Mouse (Mus musculus): ENCODE data around the gene Rusc1. TPM values are rescaled to one million over a fixed set of nuclear protein-coding genes. Genes with fewer than 3 reads are reported as not detected.
A peak's percentile ranks its signal among the peaks of the same experiment; 100 is the strongest.

Rusc1 gene
- total and polyA plus RNA-seq, 2 experiments from 2014 or later, result 103 to 187 TPM

DNA sequence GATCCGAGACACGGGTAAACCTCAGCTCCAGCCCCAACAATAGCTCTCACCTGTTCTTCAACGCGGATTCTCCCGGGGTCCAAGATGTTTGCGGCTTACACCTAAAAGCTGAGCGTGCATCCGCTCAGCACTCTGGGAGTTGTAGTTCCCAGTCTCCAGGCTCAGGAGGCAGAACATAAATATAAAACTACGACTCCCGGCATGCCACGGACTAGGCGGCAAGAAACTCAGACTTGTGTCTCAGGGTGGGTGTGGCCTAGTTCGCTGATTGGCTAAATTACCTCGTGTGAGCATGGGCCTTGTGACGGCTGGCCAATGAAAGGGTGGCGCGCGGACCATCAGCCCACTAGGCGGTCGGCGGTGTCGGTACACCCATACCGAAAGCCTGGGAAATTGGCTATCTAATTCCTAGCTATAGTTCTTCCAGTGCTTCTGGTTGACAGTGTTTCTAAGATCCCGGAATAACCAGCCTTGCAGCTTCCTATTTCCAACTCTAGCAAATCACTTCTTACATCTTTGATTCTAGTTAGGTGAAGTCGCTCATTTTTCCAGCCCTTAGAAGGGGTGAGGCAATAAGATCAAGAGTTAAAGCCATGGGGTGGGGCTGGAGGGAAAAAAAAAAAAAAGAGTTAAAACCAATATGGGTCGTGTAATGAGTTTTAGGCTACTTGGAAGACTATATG, 8.8 kb upstream of the Rusc1 start, which contains the start of gene Fdps:
Gene Fdps, minus strand, starts transcription at position 148 of the 683 bp plus-strand sequence.
- peaks cover 11% of the 10 kb centered on the region; the same call in 1 of the 2 replicates for H3K4me1 ChIP-seq (ENCODE audit: insufficient read depth, low read length)
- WGBS, result under 1% methylated on average over 26 of the region's 26 CpGs

DNA sequence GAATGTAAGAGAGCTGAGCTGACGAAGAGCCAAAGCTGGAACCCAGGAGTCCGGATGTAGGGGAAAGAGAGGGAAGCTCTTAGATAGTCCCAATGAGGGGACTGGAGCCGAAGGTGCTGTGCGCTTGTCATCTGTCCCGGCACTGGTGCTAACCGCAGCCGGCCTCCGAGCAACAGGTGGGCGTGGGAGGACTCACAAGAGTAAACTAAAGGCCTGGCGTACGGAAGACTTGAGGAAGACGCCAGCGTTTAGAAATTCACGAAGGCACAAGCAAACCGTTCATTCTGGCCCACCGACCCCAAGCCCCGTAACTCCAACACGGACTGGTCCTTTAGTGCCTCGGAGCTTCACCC, 8.3 kb upstream of the Rusc1 start:
- peak overlapping the region; percentile 52 for H3K9ac ChIP-seq (replicated peaks; ENCODE audit: low read length, poor library complexity, severe bottlenecking)
- no peaks in the 10 kb centered on the region for H3K27me3 ChIP-seq (ENCODE audit: insufficient read depth, low read length)
- ATAC-seq (ENCODE audit: low FRiP score) (peak; percentile 14; the same call in 1 of the 2 replicates), DNase-seq (ENCODE audit: low spot score) (peak; percentile 45)
- peak overlapping the region; percentile 60 for H3K4me3 ChIP-seq (ENCODE audit: low read depth, low read length)
- H3K9me3 ChIP-seq (ENCODE audit: low read length), result no peaks in the 10 kb centered on the region
- H3K27ac ChIP-seq (ENCODE audit: low read depth, low read length), result peak overlapping the region; percentile 57; the same call in 1 of the 2 replicates
- peak overlapping the region; percentile 88 for H3K4me2 ChIP-seq (ENCODE audit: low read depth, low read length, poor library complexity, severe bottlenecking)
- H3K4me1 ChIP-seq (ENCODE audit: insufficient read depth, low read length), result peaks cover 11% of the 10 kb centered on the region; the same call in 1 of the 2 replicates
- WGBS, result 0% methylated on average over 19 of the region's 19 CpGs
- no peak for TF ChIP-seq CTCF (IDR thresholded peaks at IDR 0.05)
- peaks cover 17% of the 10 kb centered on the region for H3K36me3 ChIP-seq (ENCODE audit: insufficient read depth, low read length)

More for the DNA sequence above, 8.8 kb upstream of the Rusc1 start, which contains the start of gene Fdps:
- Histone ChIP-seq H3K36me3 (ENCODE audit: insufficient read depth, low read length) (peaks cover 12% of the 10 kb centered on the region), H3K4me2 (ENCODE audit: low read depth, low read length, poor library complexity, severe bottlenecking) (peak within 1 kb of the TSS; percentile 88), H3K4me3 (ENCODE audit: low read depth, low read length) (peak within 1 kb of the TSS; percentile 60), H3K27ac (ENCODE audit: low read depth, low read length) (peak within 1 kb of the TSS; percentile 57), H3K9ac (replicated peaks; ENCODE audit: low read length, poor library complexity, severe bottlenecking) (peak within 1 kb of the TSS; percentile 52), H3K9me3 (ENCODE audit: low read length) (no peaks in the 10 kb centered on the region), H3K27me3 (ENCODE audit: insufficient read depth, low read length) (no peaks in the 10 kb centered on the region)
- TF ChIP-seq CTCF (IDR thresholded peaks at IDR 0.05), result peak; percentile 55
- DNase-seq (ENCODE audit: low spot score), result peak; percentile 100
- peak; percentile 99 for ATAC-seq (ENCODE audit: low FRiP score)

DNA sequence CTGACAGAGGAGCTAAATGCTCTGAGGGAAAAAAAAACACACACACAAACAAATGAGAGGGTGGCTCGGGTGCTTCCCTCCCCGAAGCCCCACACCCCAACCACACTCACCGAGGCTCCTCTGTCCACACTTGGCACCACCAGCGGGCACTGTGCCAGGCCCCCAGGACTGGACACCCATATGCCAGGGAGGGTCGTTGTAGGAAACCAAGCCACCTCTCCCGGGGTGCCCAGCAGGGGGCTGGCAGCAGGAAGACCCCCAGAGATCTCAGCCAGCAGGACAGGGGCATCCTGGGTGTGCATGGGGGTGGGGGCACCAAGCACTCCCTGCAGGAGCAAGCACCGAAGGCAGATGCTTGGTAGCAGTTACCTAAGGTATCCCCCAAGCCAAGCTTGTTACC, 7.7 kb upstream of the Rusc1 start, which contains the start of gene Gm43738:
Gene Gm43738, minus strand, starts transcription at position 289 of the 400 bp plus-strand sequence.
- ATAC-seq (ENCODE audit: low FRiP score), result no peak
- WGBS, result 36% methylated on average over 7 of the region's 7 CpGs

DNA sequence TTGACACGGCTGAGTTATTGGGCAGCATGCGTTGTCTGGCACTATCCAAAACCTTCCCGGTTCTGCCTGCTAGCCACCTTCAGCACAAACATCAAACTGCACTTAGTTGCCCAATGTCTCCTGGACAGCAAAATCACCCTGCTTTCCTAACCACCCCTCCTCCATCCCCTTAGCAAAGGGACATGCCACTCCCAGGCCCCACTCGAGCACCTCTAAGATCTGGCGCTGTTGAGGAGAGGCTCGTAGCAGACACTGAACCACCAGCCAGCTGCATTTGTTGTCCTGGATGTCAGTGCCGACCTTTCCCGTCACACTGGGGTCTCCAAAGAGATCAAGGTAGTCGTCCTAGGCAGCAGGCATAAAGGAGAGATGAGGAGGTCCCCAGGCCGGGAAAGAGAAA, 910 bp upstream of the Rusc1 start:
- Histone ChIP-seq H3K27me3 (ENCODE audit: insufficient read depth, low read length) (no peaks in the 10 kb centered on the region), H3K4me2 (ENCODE audit: low read depth, low read length, poor library complexity, severe bottlenecking) (no peak overlapping the region), H3K27ac (ENCODE audit: low read depth, low read length) (no peak overlapping the region), H3K36me3 (ENCODE audit: insufficient read depth, low read length) (peaks cover 40% of the 10 kb centered on the region), H3K9me3 (ENCODE audit: low read length) (no peaks in the 10 kb centered on the region), H3K4me3 (ENCODE audit: low read depth, low read length) (no peak overlapping the region), H3K9ac (replicated peaks; ENCODE audit: low read length, poor library complexity, severe bottlenecking) (no peak overlapping the region), H3K4me1 (ENCODE audit: insufficient read depth, low read length) (peaks cover 9% of the 10 kb centered on the region; the same call in 1 of the 2 replicates)
- ATAC-seq (ENCODE audit: low FRiP score) (no peak), DNase-seq (ENCODE audit: low spot score) (no peak)
- 82% methylated on average over 10 of the region's 10 CpGs for WGBS
- no peak for TF ChIP-seq CTCF (IDR thresholded peaks at IDR 0.05)

More for the DNA sequence above, 7.7 kb upstream of the Rusc1 start, which contains the start of gene Gm43738:
- TF ChIP-seq CTCF (IDR thresholded peaks at IDR 0.05), result peak; percentile 27; the same call in 1 of the 2 replicates
- Histone ChIP-seq H3K9me3 (ENCODE audit: low read length) (no peaks in the 10 kb centered on the region), H3K4me2 (ENCODE audit: low read depth, low read length, poor library complexity, severe bottlenecking) (peak within 1 kb of the TSS; percentile 88), H3K4me3 (ENCODE audit: low read depth, low read length) (peak within 1 kb of the TSS; percentile 60), H3K4me1 (ENCODE audit: insufficient read depth, low read length) (peaks cover 11% of the 10 kb centered on the region; the same call in 1 of the 2 replicates), H3K36me3 (ENCODE audit: insufficient read depth, low read length) (peaks cover 23% of the 10 kb centered on the region), H3K9ac (replicated peaks; ENCODE audit: low read length, poor library complexity, severe bottlenecking) (peak within 1 kb of the TSS; percentile 52), H3K27ac (ENCODE audit: low read depth, low read length) (peak within 1 kb of the TSS; percentile 57; the same call in 1 of the 2 replicates), H3K27me3 (ENCODE audit: insufficient read depth, low read length) (no peaks in the 10 kb centered on the region)
- peak; percentile 38 for DNase-seq (ENCODE audit: low spot score)

DNA sequence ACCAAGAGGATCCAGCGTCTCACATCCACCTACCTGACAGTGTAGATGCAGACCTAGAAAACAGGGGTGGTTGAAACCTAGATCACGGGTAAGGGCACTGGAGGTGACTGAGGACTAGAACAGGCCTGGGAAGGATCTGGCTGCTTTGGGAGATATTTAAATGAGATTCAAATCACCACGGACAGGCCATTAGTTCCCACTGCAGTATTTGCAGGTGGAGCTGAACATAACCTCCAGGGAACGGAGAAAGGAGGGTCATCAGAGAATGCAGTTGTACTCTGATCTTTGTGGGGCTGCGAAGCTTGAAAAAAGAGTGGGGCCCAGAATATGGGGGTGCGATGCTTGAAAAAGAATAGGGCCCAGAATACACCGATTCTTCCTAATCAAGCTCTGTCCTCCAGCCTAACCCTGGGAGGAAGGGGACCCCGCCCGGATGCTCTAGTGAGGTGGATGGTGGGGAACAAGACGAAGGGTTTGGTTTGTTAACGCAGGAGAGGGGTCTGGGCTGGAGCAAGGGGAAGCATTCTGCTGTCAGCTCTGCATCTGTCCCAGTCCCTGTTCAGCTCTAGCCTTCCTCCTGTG, 511 bp downstream of the Rusc1 start:
- Histone ChIP-seq H3K36me3 (ENCODE audit: insufficient read depth, low read length) (peaks cover 44% of the 10 kb centered on the region), H3K27me3 (ENCODE audit: insufficient read depth, low read length) (no peaks in the 10 kb centered on the region), H3K27ac (ENCODE audit: low read depth, low read length) (peak overlapping the region; percentile 80), H3K9me3 (ENCODE audit: low read length) (no peaks in the 10 kb centered on the region), H3K9ac (replicated peaks; ENCODE audit: low read length, poor library complexity, severe bottlenecking) (peak overlapping the region; percentile 84), H3K4me2 (ENCODE audit: low read depth, low read length, poor library complexity, severe bottlenecking) (peak overlapping the region; percentile 98), H3K4me3 (ENCODE audit: low read depth, low read length) (peak overlapping the region; percentile 74), H3K4me1 (ENCODE audit: insufficient read depth, low read length) (peaks cover 9% of the 10 kb centered on the region; the same call in 1 of the 2 replicates)
- TF ChIP-seq CTCF (IDR thresholded peaks at IDR 0.05), result no peak
- WGBS, result 13% methylated on average over 11 of the region's 11 CpGs
- DNase-seq (ENCODE audit: low spot score) (no peak), ATAC-seq (ENCODE audit: low FRiP score) (peak; percentile 6; the same call in 1 of the 2 replicates)

Measured in midbrain, postnatal 0 days (tissue).